Mouse (Mus musculus) E14TG2a.4 (cell line): ENCODE data around the gene Tbcc.

Experiments used
- CTCF ChIP-seq: conservative IDR thresholded peaks from 2 replicates; pipeline ENCODE4 v1.5.1; 2014; ENCODE audit warnings: low read length
- NANOG ChIP-seq: IDR thresholded peaks from 2 replicates; pipeline ENCODE4 v1.6.1; 2014; ENCODE audit warnings: borderline replicate concordance, low read length, mixed read lengths
- POU5F1 ChIP-seq: IDR thresholded peaks from 2 replicates; pipeline ENCODE4 v1.6.1; 2014; ENCODE audit warnings: low read length, borderline replicate concordance

DNA sequence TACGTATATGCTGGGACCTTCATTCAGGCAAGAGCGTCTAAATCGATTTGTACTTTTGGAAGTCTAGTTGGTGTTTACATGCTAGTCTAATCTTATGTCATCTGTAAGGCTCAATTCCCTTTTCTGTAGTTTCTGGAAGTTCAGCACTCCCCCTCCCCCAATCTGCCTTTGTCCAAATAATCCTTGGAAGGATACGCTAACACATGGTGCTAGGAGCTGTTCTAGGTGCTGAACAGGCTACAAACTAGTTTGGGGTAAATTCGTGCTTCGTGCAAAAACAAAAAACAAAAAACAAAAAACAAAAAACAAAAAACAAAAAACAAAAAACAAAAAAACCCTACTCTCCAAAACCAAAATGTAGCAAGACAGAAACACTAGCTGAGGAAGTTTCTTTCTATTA lies 30.4 kb downstream of the Tbcc start:
- TF ChIP-seq CTCF: no peak
- no peak for TF ChIP-seq POU5F1
- no peak for TF ChIP-seq NANOG
